8 mouse cellular contexts compared by ENCODE assay signal in genomic region chr2:138277842-138278691, GRCm38 (mm10). TPM values are rescaled to one million over a fixed set of nuclear protein-coding genes. Genes with fewer than 3 reads are reported as not detected.
DNase-seq lines count a peak whose midpoint lies in the region; ATAC-seq and TF ChIP-seq lines count a peak whose summit lies in the region.

No protein-coding gene starts in this region.

- H3K4me3 ChIP-seq in hindbrain, embryonic 10.5 days: peak overlapping the region; percentile 38
- H3K4me3 ChIP-seq in lung, adult 2 months (replicated peaks; ENCODE audit: extremely low read depth, low read depth, low read length): peak overlapping the region; percentile 94

- no peaks in the 10 kb centered on the region for H3K27me3 ChIP-seq in hindbrain, embryonic 10.5 days (ENCODE audit: insufficient read depth, poor library complexity, severe bottlenecking)

- H3K27ac ChIP-seq in hindbrain, embryonic 10.5 days: peak overlapping the region; percentile 56; the same call in 1 of the 2 replicates

- TF ChIP-seq CTCF in lung, adult 2 months (IDR thresholded peaks at IDR 0.05; ENCODE audit: insufficient read depth, low read length): no peak

- DNase-seq in adrenal gland, adult (ENCODE audit: inconsistent age in 2 of 2, low spot score in 1 of 2): peak; percentile 76 to 89
- DNase-seq in cerebellum, adult 9-11 months: peak; percentile 94
- peak; percentile 74 to 86 for DNase-seq in frontal cortex, adult 2 months (ENCODE audit: extremely low spot score in 1 of 2, low spot score in 1 of 2)
- peak; percentile 53 for DNase-seq in hindbrain, embryonic 10.5 days (ENCODE audit: low spot score)
- peak; percentile 62 to 73 for DNase-seq in layer of hippocampus, postnatal 10 days (ENCODE audit: low spot score in 2 of 2)
- DNase-seq in lung, adult 2 months: peak; percentile 61
- peak; percentile 78 for DNase-seq in retina, postnatal 1 day

- H3K36me3 ChIP-seq in hindbrain, embryonic 10.5 days: peaks cover 22% of the 10 kb centered on the region

- no peaks in the 10 kb centered on the region for H3K9me3 ChIP-seq in hindbrain, embryonic 10.5 days

- TF ChIP-seq POLR2A in lung, adult 2 months (IDR thresholded peaks at IDR 0.05; ENCODE audit: borderline replicate concordance, extremely low read depth, low read depth, low read length): peak; percentile 96

- peaks cover 49% of the 10 kb centered on the region for H3K4me1 ChIP-seq in hindbrain, embryonic 10.5 days (replicated peaks)
- peaks cover 10% of the 10 kb centered on the region for H3K4me1 ChIP-seq in lung, adult 2 months (ENCODE audit: control insufficient read depth, insufficient read depth, low read length)

- 23% methylated on average over 17 of the region's 17 CpGs for WGBS in hindbrain, embryonic 10.5 days
- 7% methylated on average over 17 of the region's 17 CpGs for WGBS in lung, adult 2 months

- no peak for ATAC-seq in inflammation-experienced regulatory T-cells, adult 6 months

RNA-seq across cellular contexts. Expression of gene Btbd3, which starts 21.7 kb away (rescaled TPM):
- 91.9 and 106 TPM in 2 replicates for polyA plus RNA-seq in frontal cortex, adult 2 months (2012; rRNA removed)
- polyA plus RNA-seq in hindbrain, embryonic 10.5 days (2016; fragmentation: Nextera tagmentation; extraction: Ambion mirVana): 13.8 and 18.3 TPM in 2 replicates
- total RNA-seq in layer of hippocampus, postnatal 10 days (2021): 100 to 1,000 TPM; 105 to 108 TPM
- polyA plus RNA-seq in lung, adult 2 months (2012; rRNA removed): 18.5 and 27.9 TPM in 2 replicates
- polyA plus RNA-seq in inflammation-experienced regulatory T-cells, adult 6 months (2017; shearing (Covaris generic)): not detected

Comparison
In these comparisons a context has a peak if more than half of its experiments do, and no peak if none do; other contexts are left out.
1. RNA of gene Btbd3, which starts 21.7 kb away (polyA plus RNA-seq): 91.9 to 106 TPM in frontal cortex, adult 2 months, 18.5 to 27.9 TPM in lung, adult 2 months and 13.8 to 18.3 TPM in hindbrain, embryonic 10.5 days; not detected in inflammation-experienced regulatory T-cells, adult 6 months; every median in the first group is over 10 times any median in the second.
2. Peak in every context shown above with its lines, with median percentiles within 50 percentile points of each other: DNase-seq.